Mouse (Mus musculus): Measurements from ENCODE around the gene Mpi. TPM values are rescaled to one million over a fixed set of nuclear protein-coding genes. Genes with fewer than 3 reads are reported as not detected.

The Mpi gene
- polyA plus RNA-seq, 1 experiment from 2014 or later, result 53.5 TPM

GRCm38 (mm10) chr9:57523754-57524153 lies 28.8 kb downstream of the Mpi start:
- no peak overlapping the region for H3K27ac ChIP-seq (replicated peaks; ENCODE audit: low read depth, low read length)
- no peak overlapping the region for H3K4me3 ChIP-seq (replicated peaks; ENCODE audit: low read depth, low read length)
- H3K4me1 ChIP-seq (ENCODE audit: control insufficient read depth, insufficient read depth, low read length), result peaks cover 18% of the 10 kb centered on the region
- DNase-seq (peak; percentile 90), ATAC-seq (ENCODE audit: low FRiP score, low TSS enrichment) (no peak)
- 96% methylated on average over 1 of the region's 1 CpGs for WGBS
- H3K4me2 ChIP-seq (ENCODE audit: low read length), result peak overlapping the region; percentile 73; the same call in 1 of the 2 replicates
- no peaks in the 10 kb centered on the region for H3K27me3 ChIP-seq (ENCODE audit: control insufficient read depth, insufficient read depth, low read length)
- no peaks in the 10 kb centered on the region for H3K36me3 ChIP-seq (ENCODE audit: control insufficient read depth, insufficient read depth, low read length)
- no peak overlapping the region for H3K9ac ChIP-seq (replicated peaks; ENCODE audit: low read length)
- no peaks in the 10 kb centered on the region for H3K9me3 ChIP-seq (ENCODE audit: control insufficient read depth, low read length)

DNA sequence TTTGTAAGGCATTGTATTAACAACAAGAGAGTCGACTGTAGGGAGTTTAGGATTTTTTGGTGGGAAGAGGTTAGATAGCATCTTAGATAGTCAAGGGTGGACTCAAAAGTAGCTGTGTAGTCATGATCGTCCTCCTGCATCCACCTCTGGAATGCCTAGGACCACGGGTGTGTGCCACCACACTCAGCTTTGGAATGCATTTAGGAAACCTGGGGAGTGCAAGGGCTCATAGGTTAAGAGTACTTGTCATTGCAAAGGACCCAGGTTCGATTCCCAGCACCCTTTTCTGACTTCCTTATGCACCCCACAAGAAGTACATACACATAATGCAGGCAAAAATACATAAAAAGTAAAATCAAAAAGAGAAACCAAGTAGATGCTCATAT lies 29.7 kb downstream of the Mpi start:
- no peaks in the 10 kb centered on the region for H3K27me3 ChIP-seq (ENCODE audit: control insufficient read depth, insufficient read depth, low read length)
- H3K4me1 ChIP-seq (ENCODE audit: control insufficient read depth, insufficient read depth, low read length), result peaks cover 18% of the 10 kb centered on the region
- H3K36me3 ChIP-seq (ENCODE audit: control insufficient read depth, insufficient read depth, low read length), result no peaks in the 10 kb centered on the region
- H3K27ac ChIP-seq (replicated peaks; ENCODE audit: low read depth, low read length), result no peak overlapping the region
- no peak for ATAC-seq (ENCODE audit: low FRiP score, low TSS enrichment)
- H3K4me2 ChIP-seq (ENCODE audit: low read length), result peak overlapping the region; percentile 73
- H3K9ac ChIP-seq (replicated peaks; ENCODE audit: low read length), result no peak overlapping the region; the same call in 1 of the 2 replicates
- peak overlapping the region; percentile 91 for H3K4me3 ChIP-seq (replicated peaks; ENCODE audit: low read depth, low read length)
- H3K9me3 ChIP-seq (ENCODE audit: control insufficient read depth, low read length), result no peaks in the 10 kb centered on the region
- DNase-seq, result no peak
- WGBS, result 89% methylated on average over 4 of the region's 4 CpGs

DNA sequence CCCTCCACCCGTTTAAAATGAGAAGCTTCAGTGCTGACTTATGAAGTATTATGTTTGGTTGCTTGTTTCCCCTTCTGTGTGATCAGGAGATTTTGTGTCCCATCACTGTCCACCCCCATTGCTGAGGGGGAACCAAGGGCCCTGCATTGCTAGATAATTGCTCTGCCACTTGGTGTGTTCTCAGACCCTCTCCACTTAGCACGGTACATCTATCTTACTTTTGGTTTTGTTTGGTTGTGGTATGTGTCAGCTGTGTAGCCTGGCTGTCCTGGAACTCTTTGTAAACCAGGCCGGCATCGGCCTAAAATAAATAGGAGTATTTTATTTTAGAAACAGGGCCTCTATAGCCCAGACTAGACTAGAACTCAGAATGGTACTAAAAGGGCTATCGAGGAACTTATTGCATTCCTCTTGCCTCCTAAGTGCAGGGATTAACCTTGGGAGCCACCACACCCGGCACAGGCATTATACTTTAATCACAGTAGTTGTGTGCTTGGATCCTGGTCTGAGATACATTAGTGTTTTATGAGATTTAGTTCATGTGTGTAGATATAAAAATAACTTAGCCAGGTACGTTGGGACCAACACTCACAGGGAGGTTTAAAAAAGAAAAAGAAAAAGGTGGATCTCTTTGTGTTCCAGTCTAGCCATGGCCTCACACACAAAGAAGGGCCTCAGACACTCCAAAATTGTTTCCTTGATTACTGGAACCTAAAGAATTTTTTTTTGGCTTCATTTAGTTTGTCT lies 30.3 kb downstream of the Mpi start:
- Histone ChIP-seq H3K4me3 (replicated peaks; ENCODE audit: low read depth, low read length) (peak overlapping the region; percentile 91), H3K9me3 (ENCODE audit: control insufficient read depth, low read length) (no peaks in the 10 kb centered on the region), H3K36me3 (ENCODE audit: control insufficient read depth, insufficient read depth, low read length) (no peaks in the 10 kb centered on the region), H3K27me3 (ENCODE audit: control insufficient read depth, insufficient read depth, low read length) (no peaks in the 10 kb centered on the region), H3K4me2 (ENCODE audit: low read length) (peak overlapping the region; percentile 73), H3K4me1 (ENCODE audit: control insufficient read depth, insufficient read depth, low read length) (peaks cover 18% of the 10 kb centered on the region), H3K27ac (replicated peaks; ENCODE audit: low read depth, low read length) (peak overlapping the region; percentile 91; the same call in 1 of the 2 replicates), H3K9ac (replicated peaks; ENCODE audit: low read length) (peak overlapping the region; percentile 96)
- ATAC-seq (ENCODE audit: low FRiP score, low TSS enrichment) (no peak), DNase-seq (no peak)
- 38% methylated on average over 7 of the region's 7 CpGs for WGBS

DNA sequence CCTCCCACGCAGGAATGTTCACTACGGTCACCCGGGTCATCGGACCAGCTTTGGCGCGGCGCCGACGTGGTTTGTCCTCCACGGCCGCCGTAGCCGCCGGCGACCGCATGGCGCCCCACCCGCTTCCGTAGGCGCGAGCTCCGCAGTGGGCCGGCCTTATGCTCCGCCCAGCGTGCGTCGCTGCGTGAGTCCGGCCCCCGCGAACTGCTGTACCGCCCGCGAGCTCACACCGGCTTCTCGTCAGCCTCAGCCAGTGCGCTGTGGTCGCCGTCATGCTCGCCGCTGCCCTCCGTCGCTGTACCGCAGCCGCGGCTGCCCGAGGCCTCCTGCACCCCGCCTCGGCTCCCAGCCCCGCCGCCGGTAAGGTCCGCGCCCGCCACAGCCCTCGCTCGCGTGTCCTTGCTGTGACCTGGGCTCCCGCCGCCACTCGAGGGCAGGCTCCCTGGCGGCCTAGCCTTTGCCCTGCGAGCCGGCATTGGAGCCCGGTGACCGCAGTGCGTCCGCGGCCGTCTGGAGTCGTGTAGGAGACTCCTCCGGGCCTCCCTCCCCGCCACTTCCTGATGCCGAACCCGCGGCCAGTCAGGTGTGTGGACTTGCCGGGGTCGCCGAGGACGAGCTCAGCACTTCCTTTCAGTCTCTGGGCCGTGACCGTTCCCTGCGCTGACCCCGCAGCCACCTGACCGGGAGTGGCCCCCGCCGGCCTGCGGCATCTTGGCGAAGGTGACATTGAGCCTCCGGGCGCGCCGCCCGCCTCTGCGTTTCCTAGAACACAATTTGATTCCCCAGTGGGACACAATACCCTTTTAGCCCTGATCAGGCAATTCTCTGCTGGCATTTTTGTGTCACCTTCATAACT lies 31.3 kb downstream of the Mpi start, which contains the start of gene Cox5a:
Gene Cox5a (plus strand): TSS at position 219 of the 856 bp plus-strand sequence.
- ATAC-seq (ENCODE audit: low FRiP score, low TSS enrichment) (peak; percentile 95), DNase-seq (peak; percentile 98)
- H3K27me3 ChIP-seq (ENCODE audit: control insufficient read depth, insufficient read depth, low read length), result no peaks in the 10 kb centered on the region
- peak within 1 kb of the TSS; percentile 91 for H3K4me3 ChIP-seq (replicated peaks; ENCODE audit: low read depth, low read length)
- peaks cover 23% of the 10 kb centered on the region for H3K4me1 ChIP-seq (ENCODE audit: control insufficient read depth, insufficient read depth, low read length)
- peak within 1 kb of the TSS; percentile 91 for H3K27ac ChIP-seq (replicated peaks; ENCODE audit: low read depth, low read length)
- WGBS, result under 1% methylated on average over 95 of the region's 95 CpGs
- no peaks in the 10 kb centered on the region for H3K36me3 ChIP-seq (ENCODE audit: control insufficient read depth, insufficient read depth, low read length)
- H3K4me2 ChIP-seq (ENCODE audit: low read length), result peak within 1 kb of the TSS; percentile 73
- no peaks in the 10 kb centered on the region for H3K9me3 ChIP-seq (ENCODE audit: control insufficient read depth, low read length)
- peak within 1 kb of the TSS; percentile 96 for H3K9ac ChIP-seq (replicated peaks; ENCODE audit: low read length)

DNA sequence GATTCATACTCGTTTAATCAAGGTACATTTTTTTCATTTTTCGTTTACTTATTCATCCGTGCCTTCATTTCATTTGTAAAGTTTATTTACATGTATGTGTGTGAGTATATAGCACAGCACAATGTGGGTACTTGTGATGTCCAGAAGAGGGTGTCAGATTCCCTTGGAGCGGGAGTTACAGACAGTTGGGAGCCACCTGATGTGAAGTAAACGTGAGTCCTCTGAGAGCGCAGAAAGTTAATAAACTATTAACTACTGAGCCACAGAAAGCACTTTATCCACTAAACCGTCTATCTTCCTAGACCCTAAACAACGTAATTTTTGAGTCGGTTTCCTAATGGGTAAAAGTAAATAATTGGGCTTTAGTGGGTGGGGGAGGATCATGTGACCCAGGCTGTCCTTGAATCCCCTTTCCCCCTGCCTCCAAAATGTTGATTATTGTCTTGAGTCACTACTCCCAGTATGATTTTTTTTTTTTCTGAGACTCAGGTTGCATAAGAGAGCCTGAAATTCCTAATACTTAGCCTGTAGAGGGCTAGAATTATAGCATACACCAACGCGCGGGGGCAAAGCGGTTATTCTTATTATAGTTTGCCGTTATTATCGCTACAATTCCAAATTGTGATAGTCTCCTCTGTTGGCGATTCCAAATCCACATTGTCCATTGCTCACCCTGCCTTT lies 32.0 kb downstream of the Mpi start:
- Histone ChIP-seq H3K27ac (replicated peaks; ENCODE audit: low read depth, low read length) (peak overlapping the region; percentile 91), H3K36me3 (ENCODE audit: control insufficient read depth, insufficient read depth, low read length) (no peaks in the 10 kb centered on the region), H3K9me3 (ENCODE audit: control insufficient read depth, low read length) (no peaks in the 10 kb centered on the region), H3K27me3 (ENCODE audit: control insufficient read depth, insufficient read depth, low read length) (no peaks in the 10 kb centered on the region), H3K4me1 (ENCODE audit: control insufficient read depth, insufficient read depth, low read length) (peaks cover 23% of the 10 kb centered on the region), H3K4me2 (ENCODE audit: low read length) (peak overlapping the region; percentile 73), H3K9ac (replicated peaks; ENCODE audit: low read length) (peak overlapping the region; percentile 96), H3K4me3 (replicated peaks; ENCODE audit: low read depth, low read length) (peak overlapping the region; percentile 91)
- DNase-seq (no peak), ATAC-seq (ENCODE audit: low FRiP score, low TSS enrichment) (peak; percentile 41)
- WGBS, result 25% methylated on average over 16 of the region's 16 CpGs

DNA sequence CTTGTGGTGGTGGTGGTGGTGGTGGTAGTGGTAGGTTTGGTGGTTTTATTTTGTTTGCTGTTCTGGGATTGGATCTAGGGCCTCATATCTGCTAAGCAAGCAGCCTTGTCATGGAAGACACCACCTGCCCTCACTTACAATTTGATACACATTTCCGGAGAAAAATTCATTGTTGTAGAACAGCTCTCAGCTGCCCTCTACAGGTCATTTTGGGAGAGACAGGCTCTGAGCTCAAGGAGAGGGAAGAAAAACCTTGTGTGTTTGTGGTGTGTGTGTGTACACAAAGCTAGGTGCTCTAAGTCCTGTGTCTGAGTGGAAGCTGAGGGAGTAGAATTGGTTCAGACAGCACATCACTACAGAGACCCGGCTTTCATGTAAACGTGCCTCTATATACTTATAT lies 35.5 kb downstream of the Mpi start:
- Histone ChIP-seq H3K4me1 (ENCODE audit: control insufficient read depth, insufficient read depth, low read length) (peaks cover 5% of the 10 kb centered on the region), H3K4me3 (replicated peaks; ENCODE audit: low read depth, low read length) (no peak overlapping the region), H3K9me3 (ENCODE audit: control insufficient read depth, low read length) (no peaks in the 10 kb centered on the region), H3K9ac (replicated peaks; ENCODE audit: low read length) (no peak overlapping the region; the same call in 1 of the 2 replicates), H3K27me3 (ENCODE audit: control insufficient read depth, insufficient read depth, low read length) (no peaks in the 10 kb centered on the region), H3K36me3 (ENCODE audit: control insufficient read depth, insufficient read depth, low read length) (no peaks in the 10 kb centered on the region), H3K4me2 (ENCODE audit: low read length) (no peak overlapping the region), H3K27ac (replicated peaks; ENCODE audit: low read depth, low read length) (peak overlapping the region; percentile 79)
- ATAC-seq (ENCODE audit: low FRiP score, low TSS enrichment), result no peak
- DNase-seq, result peak; percentile 94
- WGBS, result 7% methylated on average over 3 of the region's 3 CpGs

GRCm38 (mm10) chr9:57510577-57510976 lies 42.0 kb downstream of the Mpi start:
- Histone ChIP-seq H3K4me3 (replicated peaks; ENCODE audit: low read depth, low read length) (no peak overlapping the region), H3K9me3 (ENCODE audit: control insufficient read depth, low read length) (no peaks in the 10 kb centered on the region), H3K27ac (replicated peaks; ENCODE audit: low read depth, low read length) (no peak overlapping the region), H3K4me1 (ENCODE audit: control insufficient read depth, insufficient read depth, low read length) (peaks cover 5% of the 10 kb centered on the region; the same call in 1 of the 2 replicates), H3K27me3 (ENCODE audit: control insufficient read depth, insufficient read depth, low read length) (peaks cover 7% of the 10 kb centered on the region; the same call in 1 of the 2 replicates), H3K36me3 (ENCODE audit: control insufficient read depth, insufficient read depth, low read length) (no peaks in the 10 kb centered on the region), H3K4me2 (ENCODE audit: low read length) (no peak overlapping the region), H3K9ac (replicated peaks; ENCODE audit: low read length) (no peak overlapping the region)
- 46% methylated on average over 2 of the region's 2 CpGs for WGBS
- ATAC-seq (ENCODE audit: low FRiP score, low TSS enrichment) (no peak), DNase-seq (no peak)

- peak overlapping the region; percentile 31; the same call in 1 of the 2 replicates for H3K9ac ChIP-seq (replicated peaks; ENCODE audit: low read length)
- H3K4me2 ChIP-seq (ENCODE audit: low read length), result peak overlapping the region; percentile 87
- ATAC-seq (ENCODE audit: low FRiP score, low TSS enrichment) (peak; percentile 86), DNase-seq (peak; percentile 88)
- H3K36me3 ChIP-seq (ENCODE audit: control insufficient read depth, insufficient read depth, low read length), result no peaks in the 10 kb centered on the region
- peak overlapping the region; percentile 11; the same call in 1 of the 2 replicates for H3K4me3 ChIP-seq (replicated peaks; ENCODE audit: low read depth, low read length)
- 2% methylated on average over 8 of the region's 8 CpGs for WGBS
- peaks cover 40% of the 10 kb centered on the region for H3K27me3 ChIP-seq (ENCODE audit: control insufficient read depth, insufficient read depth, low read length)
- peaks cover 36% of the 10 kb centered on the region for H3K4me1 ChIP-seq (ENCODE audit: control insufficient read depth, insufficient read depth, low read length)
- H3K27ac ChIP-seq (replicated peaks; ENCODE audit: low read depth, low read length), result peak overlapping the region; percentile 85
- no peaks in the 10 kb centered on the region for H3K9me3 ChIP-seq (ENCODE audit: control insufficient read depth, low read length)
Observed at GRCm38 (mm10) chr9:57505700-57506099, 46.9 kb downstream of the Mpi start.
